Mouse (Mus musculus): ENCODE measurements around the gene Pde9a.
A peak's percentile ranks its signal among the peaks of the same experiment; 100 is the strongest.

The Pde9a gene

DNA sequence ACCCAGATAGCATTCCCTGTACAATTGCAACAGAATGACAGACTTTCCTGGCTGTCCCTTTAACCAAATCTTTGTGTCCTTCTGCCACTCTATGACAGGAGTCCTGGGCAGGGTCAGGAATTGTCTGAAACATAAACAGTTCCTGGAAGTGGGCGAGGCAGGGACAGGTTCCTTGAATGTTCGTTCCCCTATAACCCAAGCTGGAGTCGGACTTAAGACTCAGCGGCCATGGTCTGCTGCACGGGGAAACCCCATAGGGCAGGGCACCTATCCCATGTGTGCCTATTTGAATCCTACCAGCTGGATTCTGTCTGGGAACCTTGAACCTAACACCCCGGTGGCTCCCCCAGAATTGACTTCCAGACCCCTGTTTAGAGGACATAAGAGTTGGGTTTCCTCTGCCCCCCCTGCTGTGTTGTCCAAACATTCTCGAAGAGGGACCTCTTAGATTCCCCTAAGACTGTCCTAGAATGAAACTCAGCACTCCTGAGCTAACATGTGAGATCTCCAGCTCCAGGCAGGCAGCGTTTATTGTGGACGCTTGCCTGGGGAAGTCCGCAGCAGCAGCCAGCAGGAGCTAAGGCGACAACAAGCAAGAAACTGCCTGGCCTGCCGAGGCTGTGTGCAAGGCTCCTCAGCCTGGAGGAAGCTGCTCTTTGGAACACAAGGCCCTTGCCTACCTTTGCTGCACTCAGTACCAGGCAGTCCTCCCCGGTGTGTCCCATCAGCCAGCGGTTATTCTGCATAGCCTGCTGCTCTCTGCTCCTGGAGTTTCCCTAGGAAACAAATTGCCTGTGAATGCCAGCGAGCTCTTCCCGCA is 48.2 kb downstream of the Pde9a start:
- peak; percentile 56 for DNase-seq

DNA sequence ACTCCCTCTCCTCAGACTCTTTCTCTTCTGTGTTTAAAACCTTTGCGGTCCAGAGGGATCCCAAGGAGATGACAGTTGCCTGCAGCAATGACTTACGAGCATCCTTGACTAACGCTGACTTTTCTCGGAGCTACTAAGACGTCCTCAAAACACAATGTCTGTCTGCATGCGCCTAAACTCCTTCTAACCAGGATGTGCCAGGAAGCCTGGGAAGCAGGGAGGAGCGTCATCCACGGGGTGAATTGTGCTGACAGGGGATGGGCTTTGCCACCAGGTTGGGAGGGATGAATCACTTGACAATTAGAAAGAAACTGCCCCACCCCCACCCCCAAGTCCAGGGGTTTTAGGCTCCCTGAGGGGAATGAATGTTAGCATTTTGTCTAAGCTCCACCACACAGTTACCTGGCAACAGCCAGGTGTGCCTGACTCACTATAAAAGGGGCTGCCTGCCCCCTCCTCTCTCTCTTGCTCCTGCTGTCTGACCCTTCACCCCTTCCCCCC is 48.9 kb downstream of the Pde9a start:
- no peak for DNase-seq

DNA sequence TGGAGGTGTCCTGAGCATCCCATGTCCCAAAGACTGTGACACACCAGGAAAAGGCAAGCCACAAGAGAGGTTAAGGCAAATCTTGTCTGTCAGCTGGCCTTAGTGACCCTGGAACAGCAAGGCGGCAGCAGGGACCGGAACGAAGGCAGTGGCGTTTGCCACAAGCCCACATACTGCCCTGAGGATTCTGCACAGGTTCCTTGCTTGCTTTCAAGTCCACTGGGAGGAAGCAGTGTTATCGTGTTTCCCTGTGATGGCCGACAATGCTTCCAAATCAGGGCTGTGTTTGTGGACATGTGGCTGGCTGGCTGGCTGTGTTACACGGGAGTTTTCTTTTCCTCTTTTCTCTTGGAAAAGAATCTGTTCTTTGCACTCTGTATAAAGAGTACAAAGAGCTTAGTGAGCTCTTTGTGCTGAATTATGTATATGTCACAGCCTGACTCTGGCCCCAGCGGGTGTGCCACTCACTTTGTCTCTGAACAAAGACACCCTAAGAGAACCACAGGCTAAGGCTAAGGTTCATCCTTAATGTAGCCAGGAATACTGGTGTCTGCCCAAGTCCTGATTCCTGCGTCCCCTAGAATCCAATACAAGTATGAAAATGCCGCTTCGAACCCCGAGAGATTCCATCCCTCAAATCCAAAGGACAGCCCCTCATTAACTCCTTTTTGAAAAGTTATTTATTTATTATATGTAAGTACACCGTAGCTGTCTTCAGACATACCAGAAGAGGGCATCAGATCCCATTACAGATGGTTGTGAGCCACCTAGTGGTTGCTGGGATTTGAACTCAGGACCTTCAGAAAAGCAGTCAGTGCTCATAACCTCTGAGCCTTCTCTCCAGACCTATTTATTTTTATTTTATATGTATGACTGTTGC is 50.2 kb downstream of the Pde9a start:
- no peak for DNase-seq

DNA sequence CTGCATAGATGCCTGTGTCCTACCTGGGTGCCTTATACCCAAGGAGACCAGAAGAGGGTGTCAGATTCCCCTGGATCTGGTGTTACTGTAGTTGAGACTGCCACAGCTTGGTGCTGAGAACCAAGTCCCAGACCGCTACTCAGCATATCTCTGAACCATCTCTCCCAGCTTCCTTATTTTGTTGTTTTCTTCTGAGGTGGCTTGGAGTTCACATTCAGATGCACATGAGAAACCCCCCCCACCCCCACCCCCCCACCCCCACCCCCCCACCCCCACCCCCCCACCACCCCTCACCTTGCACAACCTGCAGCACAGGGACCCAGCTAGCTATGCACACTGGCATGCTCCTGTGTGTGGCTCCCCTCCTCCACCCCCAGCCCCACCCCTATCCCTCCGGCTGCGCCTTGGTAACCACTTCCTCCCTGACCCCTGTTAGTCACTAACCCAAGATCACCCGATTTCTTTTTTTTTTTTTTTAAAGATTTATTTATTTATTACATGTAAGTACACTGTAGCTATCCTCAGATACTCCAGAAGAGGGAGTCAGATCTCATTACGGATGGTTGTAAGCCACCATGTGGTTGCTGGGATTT is 50.9 kb downstream of the Pde9a start:
- no peak for DNase-seq

GRCm38 (mm10) chr17:31437482-31437881 is 51.5 kb downstream of the Pde9a start:
- DNase-seq: no peak

GRCm38 (mm10) chr17:31439978-31440377 is 54.0 kb downstream of the Pde9a start:
- DNase-seq: no peak

- DNase-seq: no peak
Measured at GRCm38 (mm10) chr17:31442513-31442912, 56.5 kb downstream of the Pde9a start.

DNA sequence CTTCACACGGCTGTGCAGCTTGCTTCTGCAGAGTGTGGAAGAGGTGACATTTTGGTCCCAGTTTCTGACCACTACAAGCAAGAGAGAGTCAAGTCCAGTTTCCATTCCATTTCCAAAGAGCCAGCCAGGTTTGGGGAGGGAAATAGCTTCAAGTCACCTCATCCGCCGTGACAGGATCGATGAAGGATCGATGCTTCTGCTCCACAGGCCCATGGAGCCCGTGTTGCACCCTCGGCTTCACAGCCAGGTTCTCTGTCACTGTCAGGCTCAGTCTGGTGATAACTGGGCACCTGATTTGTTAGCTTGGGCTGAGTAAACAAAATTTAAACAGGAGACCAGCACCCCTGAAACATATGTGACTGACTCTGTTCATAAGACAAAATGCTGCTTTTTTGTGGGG is 58.2 kb downstream of the Pde9a start:
- DNase-seq: no peak

DNA sequence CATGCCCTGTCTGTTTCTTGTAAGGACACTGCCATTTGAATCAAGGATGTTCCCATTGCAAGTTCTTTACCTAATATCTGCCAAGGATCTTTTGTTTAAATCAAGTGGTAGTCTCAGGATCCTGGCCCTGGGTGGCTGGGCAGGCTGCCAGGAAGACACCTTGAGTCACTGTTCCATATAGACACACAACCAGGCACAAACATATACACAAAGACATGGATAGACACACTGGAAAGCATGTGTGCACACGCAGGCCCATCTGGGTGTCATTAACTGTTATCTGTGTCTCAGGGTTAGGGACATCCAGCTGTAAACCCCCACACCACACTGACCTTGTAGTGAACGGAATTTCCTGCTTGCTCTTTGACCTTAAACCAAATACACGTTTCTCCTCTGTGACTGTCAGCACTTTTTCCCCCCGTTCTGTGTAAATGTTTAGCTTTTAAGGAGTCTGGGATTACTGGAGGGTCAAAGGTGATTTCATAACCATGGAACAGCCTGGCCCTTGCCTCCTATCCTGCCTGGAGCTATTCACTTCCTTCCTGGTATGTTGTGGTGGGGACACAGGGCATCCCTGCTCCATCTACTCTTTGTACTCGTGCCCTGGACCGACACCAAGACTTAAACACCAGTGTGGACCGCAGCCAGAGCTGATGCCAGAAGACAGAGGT is 59.2 kb downstream of the Pde9a start:
- peak; percentile 73 for DNase-seq

GRCm38 (mm10) chr17:31447766-31448165 is 61.8 kb downstream of the Pde9a start:
- DNase-seq: peak; percentile 42

GRCm38 (mm10) chr17:31448519-31448918 is 62.5 kb downstream of the Pde9a start:
- no peak for DNase-seq

GRCm38 (mm10) chr17:31450206-31450605 is 64.2 kb downstream of the Pde9a start:
- no peak for DNase-seq

DNA sequence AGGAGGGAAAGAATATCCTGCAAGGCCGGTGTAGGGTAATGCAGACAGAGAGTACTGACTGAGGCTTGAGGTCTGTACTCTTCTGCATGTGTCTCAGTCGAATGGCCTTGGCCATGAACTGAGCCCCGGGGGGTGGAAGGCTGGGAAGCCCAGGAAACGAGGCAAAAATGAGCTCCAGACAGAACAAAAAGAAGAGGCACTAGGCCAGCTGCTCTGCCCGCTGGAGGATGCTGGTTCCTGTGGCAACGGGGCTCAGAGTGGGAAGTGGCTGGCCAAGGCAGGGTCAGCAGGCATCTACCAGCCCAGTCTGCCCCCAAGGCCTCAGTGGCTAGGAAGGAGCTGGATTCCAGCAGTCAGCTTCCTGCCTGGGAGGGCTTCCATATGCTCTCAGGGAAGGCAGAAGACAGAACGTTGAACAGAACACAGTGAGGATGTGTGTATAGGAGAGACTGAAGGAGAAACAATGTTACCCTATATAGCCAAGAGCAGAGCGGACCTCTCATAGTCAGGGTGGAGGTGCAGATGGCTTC is 65.2 kb downstream of the Pde9a start:
- peak; percentile 39 for DNase-seq

DNA sequence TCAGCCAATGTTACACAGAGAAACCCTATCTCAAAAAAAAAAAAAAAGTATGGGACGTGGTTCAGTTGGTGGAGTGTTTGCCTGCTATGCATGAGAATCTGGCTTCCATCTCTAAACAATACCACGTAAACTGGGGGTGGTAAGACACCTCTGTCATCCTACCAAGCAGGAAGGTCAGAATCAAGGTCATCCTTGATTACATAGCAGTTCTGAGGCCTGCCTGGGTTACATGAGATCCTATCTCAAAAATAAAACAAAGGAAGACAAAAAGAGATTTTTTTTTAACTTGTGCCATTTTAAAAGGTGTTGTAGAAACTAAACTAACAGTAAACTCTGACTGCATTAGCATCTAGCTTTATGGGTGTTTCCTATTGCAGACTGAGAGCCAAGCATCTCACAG is 66.8 kb downstream of the Pde9a start:
- no peak for DNase-seq

- DNase-seq: no peak
Measured at GRCm38 (mm10) chr17:31453476-31453875, 67.5 kb downstream of the Pde9a start.

- DNase-seq: no peak
Measured at GRCm38 (mm10) chr17:31454056-31454455, 68.0 kb downstream of the Pde9a start.

- peak; percentile 52 for DNase-seq
Measured at GRCm38 (mm10) chr17:31456723-31457567, 70.9 kb downstream of the Pde9a start.

DNA sequence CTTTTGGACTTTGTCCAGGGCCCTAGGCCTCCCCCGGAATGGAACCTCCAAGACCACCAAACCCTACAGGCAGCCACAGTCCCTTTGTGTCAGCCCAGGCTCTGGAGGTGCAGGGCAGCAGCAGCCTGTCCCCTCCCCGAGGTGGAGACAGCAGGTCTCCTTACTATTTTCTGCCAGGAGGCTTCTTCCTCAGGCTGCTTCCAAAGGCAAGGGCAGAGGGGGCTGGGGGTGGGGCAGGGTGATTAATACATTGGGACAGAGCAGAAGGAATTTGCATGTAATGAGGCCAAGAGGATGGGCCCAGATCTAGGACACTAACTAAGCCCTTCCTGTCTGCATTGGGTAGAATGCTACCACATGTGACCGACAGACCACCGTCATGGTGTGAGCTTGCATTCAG is 74.4 kb downstream of the Pde9a start:
- DNase-seq: no peak

DNA sequence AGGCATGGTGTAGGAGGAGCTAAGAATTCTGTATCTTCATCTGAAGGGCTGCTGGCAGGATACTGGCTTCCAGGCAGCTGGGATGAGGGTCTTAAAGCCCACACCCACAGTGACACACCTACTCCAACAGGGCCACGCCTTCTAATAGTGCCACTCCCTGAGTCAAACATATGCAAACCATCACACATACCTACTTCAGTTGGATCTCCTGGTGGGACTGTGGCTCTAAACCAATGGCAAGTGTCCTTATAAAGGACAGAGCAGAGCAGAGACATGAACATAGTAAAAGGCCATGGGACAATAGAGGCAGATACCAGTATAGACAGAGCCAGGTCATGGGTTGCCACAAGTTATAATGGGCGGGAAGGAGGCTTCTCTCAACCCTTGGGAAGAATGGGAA is 76.5 kb downstream of the Pde9a start:
- no peak for DNase-seq

GRCm38 (mm10) chr17:31466854-31467253 is 80.8 kb downstream of the Pde9a start:
- DNase-seq: no peak

DNA sequence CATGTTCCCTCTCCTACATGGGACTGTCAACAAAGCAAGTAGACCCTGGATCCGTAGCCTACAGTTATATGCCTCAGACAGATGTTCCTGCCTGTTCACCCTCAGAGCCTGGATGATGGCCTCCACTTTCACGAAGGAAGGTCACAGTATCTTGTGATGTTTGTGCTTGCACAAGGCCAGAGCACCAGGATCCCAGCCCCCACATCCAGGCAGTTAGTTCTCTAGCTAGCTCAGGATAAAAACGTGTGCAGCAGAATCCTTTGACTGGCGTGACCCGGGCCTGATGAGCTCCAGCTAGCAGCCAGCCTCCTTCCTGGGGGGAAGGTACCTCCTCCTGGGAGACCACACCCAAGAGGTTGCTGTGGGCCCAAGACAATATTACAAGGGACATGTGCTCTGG is 82.5 kb downstream of the Pde9a start:
- DNase-seq: no peak
